Mouse (Mus musculus): Measurements from ENCODE around the gene Ccdc74a.

Gene Ccdc74a

DNA sequence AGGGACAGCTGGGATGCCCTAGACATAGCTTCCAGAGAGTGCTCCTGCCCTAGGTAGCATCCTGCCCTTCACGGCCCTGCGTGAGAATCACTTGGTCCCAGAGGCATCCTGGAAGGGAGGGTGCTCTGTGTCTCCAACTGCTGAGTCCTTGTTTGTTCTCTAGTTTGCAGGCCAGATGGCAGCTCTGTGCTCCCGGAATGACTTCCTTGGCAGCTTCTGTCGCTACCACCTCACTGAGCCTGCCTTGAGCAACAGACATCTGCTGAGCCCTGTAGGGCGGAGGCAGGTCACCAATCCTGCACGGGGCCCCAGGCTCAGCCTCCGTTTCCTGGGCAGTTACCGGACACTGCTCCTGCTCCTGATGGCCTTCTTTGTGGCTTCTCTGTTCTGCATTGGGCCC is 4.0 kb upstream of the Ccdc74a start:
- no peak for DNase-seq

DNA sequence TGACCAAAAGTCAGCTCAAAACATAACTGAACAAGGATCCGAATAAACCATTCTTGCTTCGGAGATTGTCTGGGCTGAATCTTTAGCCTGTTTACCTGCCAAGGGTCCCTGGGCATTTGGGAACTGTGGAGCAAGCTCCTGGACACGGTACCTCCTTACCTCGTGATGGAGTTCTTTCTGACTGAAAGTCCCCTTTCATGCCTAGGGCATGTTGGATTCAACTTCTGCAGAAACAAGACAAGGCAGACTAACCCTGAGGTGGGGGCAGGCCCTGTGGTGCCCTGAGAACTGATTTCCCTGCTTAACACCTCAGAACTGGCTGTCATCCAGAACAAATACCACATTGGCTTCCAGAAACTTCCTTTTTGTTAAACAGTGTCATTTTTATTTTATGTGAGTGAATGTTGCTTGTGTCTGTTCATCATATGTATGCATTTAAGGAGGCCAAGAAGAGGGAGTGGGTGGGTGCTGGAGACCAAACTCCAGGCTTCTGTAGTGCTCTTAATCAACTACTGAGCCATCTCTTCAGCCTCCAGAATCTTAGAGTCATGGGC is 2.8 kb upstream of the Ccdc74a start:
- no peak for DNase-seq

DNA sequence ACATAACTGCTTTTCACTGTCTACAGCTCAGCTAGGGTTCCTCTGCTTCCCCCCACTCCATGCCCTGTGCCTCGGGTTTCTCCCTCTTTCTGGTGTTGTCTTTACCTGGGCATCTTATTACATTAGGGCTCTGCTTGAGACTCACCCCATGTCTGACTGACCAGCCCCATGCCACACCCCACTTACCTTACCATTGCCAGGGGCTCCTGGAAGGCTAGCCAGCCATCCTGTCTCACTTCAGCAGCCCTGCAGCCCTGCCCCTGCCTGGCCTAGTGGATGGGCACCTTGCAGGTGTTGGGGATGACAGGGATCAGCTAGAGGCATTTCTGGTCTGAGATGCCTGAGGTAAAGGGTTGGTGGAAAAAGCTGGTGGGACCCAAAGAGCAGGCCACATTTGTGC is 886 bp downstream of the Ccdc74a start:
- DNase-seq, result no peak

DNA sequence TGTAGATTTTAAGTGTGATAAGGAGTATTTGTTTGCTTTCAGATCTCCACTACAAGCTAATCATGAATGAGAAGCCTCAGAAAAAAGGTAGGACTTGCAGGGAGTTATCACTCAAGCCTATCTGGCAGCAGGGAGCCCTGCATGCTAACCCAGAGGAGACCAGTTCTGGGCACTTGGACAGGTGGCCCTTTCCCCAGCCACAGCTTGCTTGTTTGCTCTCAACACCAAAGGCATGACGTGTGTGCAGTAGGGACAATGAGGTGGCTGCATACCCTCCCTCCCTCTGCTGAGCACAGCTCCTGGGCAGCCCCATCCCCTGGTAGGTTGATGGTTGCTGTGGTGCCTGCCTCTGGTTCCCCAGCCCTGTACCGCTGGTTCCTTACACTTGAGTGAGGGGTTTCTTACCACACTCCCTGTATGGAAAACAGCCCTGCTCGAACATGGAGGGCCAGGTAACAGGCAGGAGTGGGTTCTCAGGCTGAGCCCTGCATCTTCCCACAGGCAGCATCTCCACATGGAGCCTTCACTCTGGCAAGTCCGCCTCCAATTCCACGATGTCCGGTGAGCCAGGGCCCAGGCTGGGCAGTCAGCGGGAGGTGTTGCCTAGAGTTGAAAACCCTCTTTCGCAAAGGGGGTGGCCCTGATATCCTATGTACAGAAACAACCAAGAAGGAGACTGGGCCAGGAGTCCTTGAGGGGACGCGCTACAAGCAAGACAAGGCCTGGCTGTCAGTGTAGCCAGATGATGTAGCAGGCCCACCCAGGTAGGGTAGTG is 1.5 kb downstream of the Ccdc74a start:
- no peak for DNase-seq

DNA sequence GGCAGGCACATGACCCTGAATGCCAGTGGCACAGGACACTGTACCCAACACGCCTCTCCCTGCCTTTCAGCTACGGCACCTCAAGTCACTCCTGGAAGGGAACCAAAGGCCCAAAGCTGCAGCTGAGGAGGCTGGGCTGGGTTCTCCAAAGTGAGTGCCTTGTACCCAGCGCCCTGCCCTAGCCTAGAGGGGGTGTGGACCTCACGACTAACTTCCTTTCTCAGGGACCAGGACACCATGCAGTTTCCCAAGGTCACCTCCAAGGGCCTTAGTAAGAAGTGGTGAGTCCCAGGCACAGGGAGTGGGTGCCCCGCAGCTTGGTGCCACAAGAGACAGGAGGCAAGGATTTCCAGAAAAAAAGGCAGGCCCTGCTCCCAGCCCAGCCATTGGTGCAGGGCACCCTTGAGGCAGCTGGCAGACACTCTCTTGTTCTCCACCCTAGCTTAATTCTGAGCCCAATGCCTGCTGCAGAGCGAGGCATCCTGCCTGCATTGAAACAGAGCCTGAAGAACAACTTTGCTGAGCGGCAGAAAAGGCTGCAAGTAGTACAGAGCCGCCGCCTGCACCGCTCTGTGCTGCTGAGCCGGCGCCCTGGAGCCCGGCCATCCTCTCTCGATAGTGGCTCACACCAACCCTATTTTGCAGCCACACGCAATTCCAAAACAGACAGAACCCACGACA is 3.8 kb downstream of the Ccdc74a start:
- DNase-seq, result no peak

DNA sequence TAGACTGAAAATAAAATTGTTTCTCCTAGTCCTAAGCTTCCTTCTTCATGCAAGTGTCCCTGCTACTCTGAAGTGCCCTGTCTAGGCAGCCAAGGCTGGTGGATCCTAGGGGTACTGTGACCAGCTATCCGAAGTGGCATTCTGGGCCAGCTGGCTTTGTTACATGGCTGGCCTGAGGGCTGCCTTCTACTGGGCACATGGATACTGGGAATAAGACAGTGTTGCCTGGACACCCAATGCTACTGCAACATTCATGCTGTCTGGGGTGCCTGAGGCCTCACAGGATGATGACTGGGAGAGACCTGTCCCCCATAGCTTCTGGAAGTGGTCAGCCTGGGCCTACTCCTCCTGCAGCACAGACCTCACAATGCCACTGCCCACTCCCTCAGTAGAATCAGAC is 4.4 kb downstream of the Ccdc74a start:
- no peak for DNase-seq

DNA sequence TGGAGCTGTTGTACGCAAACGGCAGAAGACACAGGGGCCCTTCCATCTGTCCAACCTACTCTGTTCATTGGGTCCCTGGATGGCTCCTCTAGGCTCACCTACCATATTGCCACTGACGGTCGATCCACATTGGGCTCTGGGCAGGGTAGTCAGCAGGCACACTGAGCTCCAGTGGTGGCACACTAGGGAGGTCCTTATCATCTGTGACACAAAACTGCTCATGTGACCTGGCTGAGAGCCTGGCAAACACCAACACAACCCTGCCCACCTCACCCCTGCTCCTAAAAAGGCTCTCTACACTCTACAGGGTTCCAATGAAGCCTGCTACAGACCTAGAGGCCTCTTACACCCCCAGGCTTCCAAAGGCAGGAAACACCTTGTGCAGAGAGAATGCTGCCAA is 6.3 kb downstream of the Ccdc74a start:
- DNase-seq, result no peak

DNA sequence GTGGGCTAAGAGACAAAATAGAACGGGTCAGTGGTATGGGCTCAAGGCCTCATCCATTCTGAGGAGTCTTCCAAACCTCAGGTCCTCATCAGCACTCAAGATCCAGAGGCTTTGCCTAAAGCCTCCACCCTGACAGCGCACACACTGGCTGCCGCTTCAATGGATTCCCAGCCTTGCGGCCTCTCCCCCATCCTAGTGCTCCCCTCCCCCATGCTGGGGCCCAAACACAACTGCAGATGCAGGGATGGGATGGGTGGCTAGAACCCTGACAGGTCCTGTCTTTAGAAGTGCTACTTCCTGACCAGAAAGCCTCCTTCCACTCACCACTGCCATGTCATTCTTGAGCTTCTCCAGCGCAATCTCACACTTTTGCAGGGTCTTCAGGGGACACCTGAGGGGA is 7.3 kb downstream of the Ccdc74a start:
- DNase-seq, result no peak

DNA sequence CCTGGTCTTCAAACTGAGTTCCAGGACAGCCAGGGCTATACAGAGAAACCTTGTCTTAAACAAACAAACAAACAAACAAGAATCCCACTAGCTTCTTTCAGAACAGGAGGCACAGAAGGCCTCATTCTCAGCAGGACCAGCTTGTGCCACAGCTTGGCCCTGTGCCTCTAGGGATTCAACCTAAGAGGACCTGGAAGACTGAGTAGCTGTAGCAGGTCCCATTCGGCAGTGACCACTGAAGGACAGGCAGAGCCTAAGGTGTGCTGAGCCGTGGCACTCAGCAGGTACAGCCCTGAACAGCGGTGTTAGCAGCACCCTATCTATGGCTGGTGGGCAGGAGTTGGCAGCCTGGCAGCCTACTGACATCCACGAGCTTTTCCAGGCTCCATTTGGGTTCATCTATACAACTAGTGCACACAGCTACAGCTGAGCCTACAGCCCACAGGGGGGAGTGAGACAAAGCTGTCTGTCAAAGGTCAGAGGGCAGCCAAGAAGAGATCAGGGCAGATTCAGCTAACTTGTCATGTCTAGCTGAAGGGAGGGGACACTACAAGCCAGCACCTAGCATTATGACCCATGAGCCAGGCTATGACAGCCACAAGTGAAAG is 8.0 kb downstream of the Ccdc74a start:
- no peak for DNase-seq

DNA sequence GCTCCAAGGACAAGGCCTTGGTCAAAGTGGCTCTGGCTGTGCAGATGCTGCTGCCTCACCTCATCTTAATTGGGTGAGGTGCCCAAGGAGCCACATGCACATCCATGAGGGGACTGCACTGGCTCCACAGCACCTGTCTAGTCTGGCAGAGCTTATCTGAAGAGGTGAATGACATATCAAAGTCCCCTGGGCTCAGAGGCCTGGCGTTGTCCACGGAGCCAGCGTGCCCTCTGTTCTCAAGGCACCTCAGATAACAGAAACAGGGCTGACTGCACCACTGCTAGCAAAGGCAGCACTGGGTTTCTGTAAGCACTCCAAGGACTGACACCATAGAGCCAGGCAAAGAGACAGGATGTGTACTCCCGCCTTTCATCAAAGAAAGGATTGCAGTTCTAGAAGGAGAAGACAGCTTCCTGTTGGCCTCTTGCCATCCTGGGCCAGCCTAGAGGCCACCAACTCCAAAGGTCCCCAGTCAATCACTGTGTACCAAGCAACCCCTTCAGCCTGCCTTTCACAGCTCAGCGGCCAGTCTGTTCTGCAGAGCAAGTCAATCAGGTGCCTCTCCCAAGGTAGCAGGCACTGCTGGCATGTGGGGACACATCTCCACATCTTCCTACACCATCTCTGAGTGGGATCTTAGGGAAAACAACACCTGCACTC is 10.1 kb downstream of the Ccdc74a start:
- no peak for DNase-seq

DNA sequence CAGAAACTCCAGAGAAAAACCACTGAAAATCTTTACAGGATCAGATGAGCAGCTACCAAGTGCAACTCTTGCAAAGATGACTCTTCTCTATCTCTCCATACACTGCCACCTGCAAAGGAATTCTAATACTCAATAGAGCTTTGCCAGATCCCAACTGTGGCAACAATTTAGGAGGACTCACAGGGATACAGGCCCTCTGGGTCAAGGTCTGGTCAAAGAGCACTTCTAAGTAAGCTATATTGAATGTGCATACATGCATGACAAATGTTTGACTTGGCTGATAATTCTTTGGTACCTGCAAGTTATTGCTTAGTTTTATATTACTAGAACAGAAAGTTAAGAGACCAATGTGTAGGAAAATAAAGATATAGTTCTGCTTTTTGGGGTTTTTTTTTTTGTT is 19.3 kb downstream of the Ccdc74a start:
- no peak for DNase-seq

DNA sequence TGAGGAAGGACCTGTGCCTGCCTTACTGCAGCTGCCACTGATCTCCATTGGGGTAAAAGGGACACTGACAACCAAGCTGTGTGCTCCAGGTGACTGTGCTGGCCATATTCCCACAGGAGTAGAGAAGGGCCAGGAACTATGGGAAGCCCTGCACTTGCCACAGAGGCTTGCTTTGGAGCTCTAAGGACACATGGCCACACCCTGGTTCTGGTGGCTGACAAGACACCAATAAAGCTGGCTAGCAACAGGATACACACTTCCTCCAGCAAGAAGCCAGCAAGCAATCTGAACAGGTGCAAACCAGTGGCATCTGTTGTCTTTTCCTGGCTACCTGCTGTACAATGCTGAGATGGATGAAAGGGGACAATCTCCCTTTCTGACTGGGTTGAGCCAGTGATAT is 23.6 kb downstream of the Ccdc74a start:
- no peak for DNase-seq

DNA sequence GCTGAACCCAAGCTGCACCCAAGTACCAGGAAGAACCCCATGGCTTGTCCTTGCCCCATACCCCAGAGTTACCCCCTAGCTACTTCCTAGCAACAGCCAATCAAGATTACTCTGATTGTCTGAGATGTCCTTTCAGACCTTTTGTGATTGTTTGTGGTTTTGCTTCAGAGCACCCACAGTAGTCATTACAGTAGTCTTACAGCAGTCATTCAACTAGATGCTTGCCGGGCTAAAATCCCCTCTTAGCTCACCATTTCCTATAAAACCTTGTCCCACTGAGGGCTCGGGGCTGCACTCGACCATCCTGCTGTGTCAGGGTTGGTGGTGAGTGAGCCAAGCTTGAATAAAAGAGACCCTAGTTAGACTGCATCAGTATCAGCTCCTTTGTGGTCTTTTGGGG is 48.6 kb downstream of the Ccdc74a start:
- no peak for DNase-seq
